Mouse (Mus musculus) layer of hippocampus, adult 2 months (tissue): ENCODE data around the gene Itk. TPM values are rescaled to one million over a fixed set of nuclear protein-coding genes. Genes with fewer than 3 reads are reported as not detected.

ENCODE experiments used
- DNase-seq, 2 experiments: peaks; one replicate each; pipeline ENCODE4 v3.0.0; 2022; ENCODE audit warnings: low spot score in 2 of 2
- H3K27ac ChIP-seq: fragments of 200-600 bp; 2 replicates; pipeline ENCODE4 v1.8.1; 2022
- H3K4me3 ChIP-seq: fragments of 200-600 bp; 2 replicates; pipeline ENCODE4 v1.8.1; 2022; ENCODE audit warnings: mild to moderate bottlenecking
- CTCF ChIP-seq: fragments of 200-600 bp; conservative IDR thresholded peaks from 2 replicates; pipeline ENCODE4 v1.8.1; 2022; ENCODE audit warnings: antibody characterized with exemption, mild to moderate bottlenecking, moderate library complexity
- total RNA-seq, 2 experiments: library from RNA; stranded (reverse); gene quantifications; 2 replicates each; pipeline ENCODE4 v1.2.3; 2021

Gene Itk
- total RNA-seq, 2 experiments from 2014 or later: 0.27 to 0.38 TPM

GRCm38 (mm10) chr11:46404986-46405385 lies 15.7 kb upstream of the Itk start:
- TF ChIP-seq CTCF: no peak
- Histone ChIP-seq H3K27ac (no peak overlapping the region), H3K4me3 (no peak overlapping the region)
- no peak for DNase-seq

DNA sequence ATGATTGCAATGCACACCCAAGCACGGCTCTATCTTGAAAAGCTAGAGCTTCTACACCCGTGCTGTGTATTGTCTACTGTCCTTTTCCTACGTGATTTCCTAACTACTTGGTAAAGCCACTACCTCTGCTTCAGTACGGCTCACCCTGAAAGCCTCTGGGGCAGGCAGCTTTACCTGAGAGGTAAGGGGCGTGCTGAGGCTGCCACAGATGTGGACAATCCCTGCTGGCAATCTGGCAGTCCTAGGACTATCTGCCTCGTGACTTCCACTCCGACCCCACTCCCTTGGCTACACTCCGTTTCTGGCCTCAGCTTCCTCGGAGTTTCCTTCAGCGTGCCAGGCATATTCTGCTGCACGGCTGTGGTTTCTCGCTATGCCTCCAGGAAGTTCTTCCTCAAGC lies 12.2 kb upstream of the Itk start:
- H3K4me3 ChIP-seq: no peak overlapping the region
- no peak overlapping the region for H3K27ac ChIP-seq
- no peak for DNase-seq
- no peak for TF ChIP-seq CTCF

- TF ChIP-seq CTCF: no peak
- DNase-seq: no peak
- Histone ChIP-seq H3K27ac (no peak overlapping the region), H3K4me3 (no peak overlapping the region)
Measured at GRCm38 (mm10) chr11:46398933-46399383, 9.6 kb upstream of the Itk start.

GRCm38 (mm10) chr11:46398473-46398872 lies 9.2 kb upstream of the Itk start:
- no peak overlapping the region for H3K27ac ChIP-seq
- no peak overlapping the region for H3K4me3 ChIP-seq
- no peak for TF ChIP-seq CTCF
- no peak for DNase-seq

- Histone ChIP-seq H3K27ac (no peak overlapping the region), H3K4me3 (no peak overlapping the region)
- TF ChIP-seq CTCF: no peak
- no peak for DNase-seq
Measured at GRCm38 (mm10) chr11:46397900-46398299, 8.6 kb upstream of the Itk start.

DNA sequence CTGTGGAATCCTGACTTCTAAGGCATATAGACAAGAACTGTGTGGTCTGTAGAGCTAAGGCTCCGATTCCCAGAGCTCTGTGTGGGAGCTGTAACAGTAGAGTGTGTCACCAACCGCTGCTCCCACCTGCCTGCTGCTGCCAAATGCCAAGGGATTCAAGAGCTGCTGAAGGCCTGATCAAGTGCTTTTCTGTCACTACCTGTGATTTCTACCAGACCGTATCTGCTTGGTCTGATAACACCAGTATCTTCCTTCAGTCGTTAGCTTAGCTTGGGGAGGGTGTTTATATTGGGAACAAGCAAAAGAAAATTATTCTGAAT lies 7.5 kb upstream of the Itk start:
- Histone ChIP-seq H3K27ac (no peak overlapping the region), H3K4me3 (no peak overlapping the region)
- DNase-seq: no peak
- TF ChIP-seq CTCF: no peak

DNA sequence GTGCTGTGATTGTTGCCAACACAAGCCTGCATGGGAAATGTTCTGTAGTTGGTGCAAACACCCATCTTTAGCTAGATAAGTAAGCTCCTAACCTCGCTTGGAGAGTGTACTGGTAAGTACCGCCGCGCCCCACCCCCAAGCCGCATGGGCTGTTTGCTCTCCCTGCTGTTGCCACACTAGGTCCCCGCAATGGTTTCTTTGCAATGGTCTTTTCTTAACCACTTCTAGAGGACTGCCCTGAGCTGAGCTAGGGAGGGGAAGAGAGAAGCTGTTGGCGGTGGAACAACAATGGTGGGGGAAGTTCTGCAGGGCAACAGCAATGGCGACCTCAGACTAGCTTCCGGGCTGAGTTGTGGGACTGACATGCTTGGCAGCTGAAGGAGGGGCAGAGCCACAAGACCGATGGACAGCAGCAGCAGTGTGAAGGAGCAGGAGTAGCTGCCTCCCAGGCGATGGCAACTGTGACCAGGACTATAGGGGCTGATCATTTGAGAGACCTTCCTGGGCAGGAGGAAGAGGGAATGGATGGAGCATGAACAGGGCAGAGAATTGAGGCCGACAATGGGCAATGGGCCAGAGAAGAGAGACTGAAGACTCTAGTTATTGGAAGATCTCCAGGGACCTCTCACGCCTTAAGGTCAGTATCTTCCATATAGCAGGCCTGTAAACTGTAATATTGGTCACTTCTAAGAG lies 7.0 kb upstream of the Itk start, which contains the start of gene Fam71b:
TSS of gene Fam71b (plus strand) at position 393 of the 693 bp plus-strand sequence.
- no peak for DNase-seq
- no peak for TF ChIP-seq CTCF
- no peak within 1 kb of the TSS for H3K27ac ChIP-seq
- H3K4me3 ChIP-seq: no peak within 1 kb of the TSS

GRCm38 (mm10) chr11:46395698-46396097 lies 6.4 kb upstream of the Itk start:
- Histone ChIP-seq H3K27ac (no peak overlapping the region), H3K4me3 (no peak overlapping the region)
- TF ChIP-seq CTCF: no peak
- DNase-seq: no peak

DNA sequence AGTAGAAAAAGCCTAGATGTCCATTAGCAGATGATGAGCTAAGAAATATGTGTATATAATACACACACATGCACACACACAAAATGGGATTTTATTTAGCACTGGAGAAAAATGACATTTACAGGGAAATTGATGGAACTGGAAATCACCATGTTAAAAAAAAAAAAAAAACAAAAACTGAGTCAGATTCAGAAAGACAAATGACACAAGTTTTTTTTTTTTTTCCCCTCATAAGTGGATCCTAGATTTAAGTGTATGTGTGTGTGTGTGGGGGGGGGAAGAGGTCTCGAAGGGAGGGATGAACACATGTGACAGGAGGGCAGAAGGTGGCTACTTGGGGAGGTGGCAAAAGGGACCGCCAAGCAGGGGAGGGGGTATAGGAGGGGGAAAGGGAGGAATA lies 5.8 kb upstream of the Itk start:
- H3K27ac ChIP-seq: no peak overlapping the region
- no peak for DNase-seq
- H3K4me3 ChIP-seq: no peak overlapping the region
- no peak for TF ChIP-seq CTCF

- no peak overlapping the region for H3K4me3 ChIP-seq
- no peak for DNase-seq
- no peak overlapping the region for H3K27ac ChIP-seq
- no peak for TF ChIP-seq CTCF
Measured at GRCm38 (mm10) chr11:46393413-46393812, 4.1 kb upstream of the Itk start.

DNA sequence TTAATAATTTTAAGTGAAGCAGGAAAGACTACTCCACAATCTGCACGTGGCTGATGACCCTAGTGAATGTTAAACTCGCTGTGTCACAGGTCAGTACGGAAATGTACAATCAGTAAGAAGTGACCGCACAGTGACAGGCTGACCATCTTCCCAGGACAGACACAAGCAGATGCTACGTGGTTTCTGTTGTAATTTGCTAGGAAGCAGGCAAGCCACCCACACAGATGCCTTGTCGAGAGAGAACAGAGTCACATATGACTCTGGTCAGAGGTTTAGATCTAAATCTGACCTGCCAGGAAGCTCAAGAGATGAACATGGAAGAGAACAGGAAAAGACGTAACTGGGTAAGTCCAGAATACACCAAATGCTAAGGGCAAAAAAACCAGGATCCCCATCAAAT lies 3.6 kb upstream of the Itk start:
- H3K27ac ChIP-seq: no peak overlapping the region
- H3K4me3 ChIP-seq: no peak overlapping the region
- DNase-seq: no peak
- no peak for TF ChIP-seq CTCF

DNA sequence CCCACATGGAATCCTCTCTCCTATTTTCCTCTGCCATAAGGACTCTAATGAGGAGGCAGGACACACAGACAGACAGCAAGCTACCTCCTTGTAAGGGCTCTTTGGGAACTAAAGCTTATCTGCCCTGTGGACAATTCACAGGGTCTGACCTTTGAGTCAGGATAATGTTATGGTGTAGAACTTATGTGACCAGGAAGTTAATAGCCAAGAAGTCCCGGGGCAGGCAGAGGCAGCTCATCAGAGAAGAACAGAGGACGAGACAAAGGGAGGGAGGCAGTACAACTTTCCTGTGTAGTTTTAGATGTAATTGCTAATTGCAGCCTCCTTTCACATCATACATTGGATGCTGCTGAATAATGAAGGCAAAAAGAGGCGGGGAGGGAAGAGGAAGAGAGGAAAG lies 1.3 kb upstream of the Itk start:
- no peak for DNase-seq
- no peak for TF ChIP-seq CTCF
- Histone ChIP-seq H3K27ac (no peak overlapping the region), H3K4me3 (no peak overlapping the region)

- no peak overlapping the region for H3K4me3 ChIP-seq
- no peak overlapping the region for H3K27ac ChIP-seq
- TF ChIP-seq CTCF: no peak
- DNase-seq: no peak
Measured at GRCm38 (mm10) chr11:46388438-46388837, 877 bp downstream of the Itk start.

GRCm38 (mm10) chr11:46387061-46387460 lies 2.3 kb downstream of the Itk start:
- no peak for DNase-seq
- Histone ChIP-seq H3K4me3 (no peak overlapping the region), H3K27ac (no peak overlapping the region)
- no peak for TF ChIP-seq CTCF
